Mouse (Mus musculus) layer of hippocampus, postnatal 25 days (tissue): ENCODE measurements around the gene C1qtnf6. TPM values are rescaled to one million over a fixed set of nuclear protein-coding genes. Genes with fewer than 3 reads are reported as not detected.
A peak's percentile ranks its signal among the peaks of the same experiment; 100 is the strongest.

Source experiments
- DNase-seq, 2 experiments: peaks; one replicate each; pipeline ENCODE4 v3.0.0; 2022; ENCODE audit warnings: mixed read lengths in 2 of 2, low spot score in 1 of 2; ENCODE audit errors: extremely low spot score in 1 of 2
- total RNA-seq, 2 experiments: library from RNA; stranded (reverse); gene quantifications; 2 replicates each; pipeline ENCODE4 v1.2.3; 2021

C1qtnf6 gene
- 1 to 10 TPM; 5.3 to 5.6 TPM for total RNA-seq

DNA sequence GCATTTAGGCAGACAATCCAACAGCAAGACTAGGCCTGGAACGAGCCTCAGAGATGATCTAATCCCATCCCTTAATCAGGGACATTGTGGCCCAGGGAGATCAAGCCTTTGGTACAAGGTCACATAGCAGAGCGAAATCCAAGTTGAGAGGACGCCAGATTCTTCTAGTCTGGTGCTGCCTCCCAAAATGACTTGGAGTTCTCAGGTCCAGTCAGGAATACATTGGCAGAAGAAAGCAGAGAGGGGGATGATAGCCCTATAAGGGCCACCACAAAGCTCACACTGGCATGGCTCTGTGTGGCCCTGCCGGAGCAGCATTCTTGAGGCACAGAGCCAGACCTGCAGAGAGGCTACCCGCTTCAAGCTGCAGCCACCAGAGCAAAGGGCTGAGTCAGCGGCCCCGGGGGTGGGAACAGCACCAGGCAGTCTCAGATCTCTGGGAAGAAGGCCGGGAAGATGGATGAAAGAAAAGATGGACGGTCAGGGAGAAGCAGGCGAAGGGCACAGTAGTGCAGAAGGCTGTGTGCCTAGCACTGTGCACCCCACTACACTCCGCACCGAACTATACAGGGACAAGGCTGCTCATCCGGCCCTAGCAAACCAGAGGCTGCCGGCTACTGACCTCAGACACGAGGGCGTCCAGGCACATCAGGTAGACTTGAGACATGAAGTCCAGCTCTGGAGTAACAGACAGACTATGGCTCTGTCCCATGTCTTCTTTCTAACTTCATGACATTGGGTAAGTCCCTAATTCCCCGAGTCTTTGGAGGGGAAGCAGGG lies at the start of gene C1qtnf6:
TSS of gene C1qtnf6 (minus strand) at position 746 of the 780 bp plus-strand sequence.
- no peak for DNase-seq

- DNase-seq: no peak
Observed at GRCm38 (mm10) chr15:78576284-78576810, 45.1 kb upstream of the C1qtnf6 start.

GRCm38 (mm10) chr15:78572658-78573397 lies 41.6 kb upstream of the C1qtnf6 start, which contains the start of gene Rac2:
Rac2 (minus strand) TSS chr15:78572783.
- no peak for DNase-seq

- no peak for DNase-seq
Observed at GRCm38 (mm10) chr15:78572270-78572600, 41.0 kb upstream of the C1qtnf6 start.

DNA sequence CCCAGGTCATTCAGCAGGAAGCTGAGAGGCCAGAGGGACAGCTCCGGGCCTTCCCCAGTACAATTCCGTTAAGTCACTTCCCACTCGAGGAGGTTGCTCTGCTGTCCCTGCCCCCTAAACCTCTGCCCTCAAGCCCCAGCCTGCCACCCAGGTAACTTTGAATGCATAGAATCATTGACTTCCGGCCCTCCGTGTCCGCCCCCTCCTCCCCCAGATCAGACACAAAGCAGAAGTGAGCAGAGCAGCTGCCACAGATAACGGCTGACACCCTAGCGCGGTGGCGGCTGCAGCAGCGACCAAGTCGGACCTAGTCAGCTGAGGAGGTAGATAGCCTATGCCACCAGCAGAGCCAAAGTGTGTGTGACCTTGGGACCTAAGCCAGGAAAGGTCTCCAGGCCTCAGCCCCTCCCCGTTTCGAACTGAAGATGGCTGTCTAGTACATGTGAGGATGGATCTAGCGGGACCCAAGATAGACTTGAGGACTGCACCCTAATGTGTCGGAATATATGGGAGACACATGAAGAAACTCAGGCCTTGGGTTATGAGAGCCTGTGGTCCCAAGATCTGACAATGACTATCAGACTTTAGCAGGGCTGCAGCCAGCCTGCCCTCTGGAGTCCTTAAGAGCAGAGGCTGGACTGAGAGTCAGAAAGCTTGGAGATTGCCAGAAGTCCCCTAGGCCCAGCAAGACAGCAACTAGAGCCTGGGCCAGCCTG lies 40.5 kb upstream of the C1qtnf6 start:
- no peak for DNase-seq

DNA sequence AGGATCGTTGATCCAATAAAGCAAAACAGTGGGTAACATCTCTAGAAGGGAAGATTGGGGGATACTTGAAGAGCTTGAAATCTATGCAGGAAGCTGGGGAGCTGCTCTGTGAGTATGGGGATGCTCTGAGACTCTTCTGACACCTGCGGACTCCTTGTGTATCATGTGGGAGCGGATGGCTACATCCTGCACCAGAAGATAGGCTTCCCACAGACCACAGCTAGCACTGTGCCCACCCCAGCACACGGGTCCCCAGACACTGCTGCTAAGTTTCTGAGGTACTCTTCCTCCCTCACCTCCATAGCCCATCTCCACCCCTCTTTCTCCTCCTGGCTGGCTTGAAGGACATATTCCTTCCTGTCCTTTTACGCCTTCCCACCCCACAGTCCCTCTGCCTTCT lies 39.0 kb upstream of the C1qtnf6 start:
- no peak for DNase-seq

DNA sequence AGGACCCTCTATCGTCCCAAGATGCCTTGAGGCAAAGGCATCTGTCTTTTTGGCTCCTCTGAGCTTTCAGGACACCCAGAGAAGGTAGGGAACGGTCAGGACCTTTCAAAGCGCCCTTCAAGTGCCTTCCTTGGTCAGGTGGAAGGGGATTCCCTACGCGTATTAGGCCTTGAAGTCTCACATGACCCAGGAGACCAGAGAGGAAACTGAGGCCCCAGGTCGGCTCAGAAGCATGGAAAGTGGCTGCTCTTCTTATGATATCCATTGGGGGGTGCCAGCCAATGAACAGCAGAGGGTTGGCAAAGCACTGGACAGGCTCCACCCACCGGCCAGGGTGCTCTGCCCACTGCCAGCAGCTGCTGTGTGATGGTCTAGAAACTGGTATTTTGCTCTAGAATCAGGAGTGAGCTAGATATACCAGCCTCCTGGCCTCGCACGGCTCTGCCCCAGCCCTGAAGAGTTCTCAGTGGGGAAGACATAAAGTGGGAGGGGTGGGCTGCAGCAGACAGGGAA lies 36.4 kb upstream of the C1qtnf6 start:
- DNase-seq: no peak

GRCm38 (mm10) chr15:78564764-78565435 lies 33.7 kb upstream of the C1qtnf6 start:
- DNase-seq: no peak

DNA sequence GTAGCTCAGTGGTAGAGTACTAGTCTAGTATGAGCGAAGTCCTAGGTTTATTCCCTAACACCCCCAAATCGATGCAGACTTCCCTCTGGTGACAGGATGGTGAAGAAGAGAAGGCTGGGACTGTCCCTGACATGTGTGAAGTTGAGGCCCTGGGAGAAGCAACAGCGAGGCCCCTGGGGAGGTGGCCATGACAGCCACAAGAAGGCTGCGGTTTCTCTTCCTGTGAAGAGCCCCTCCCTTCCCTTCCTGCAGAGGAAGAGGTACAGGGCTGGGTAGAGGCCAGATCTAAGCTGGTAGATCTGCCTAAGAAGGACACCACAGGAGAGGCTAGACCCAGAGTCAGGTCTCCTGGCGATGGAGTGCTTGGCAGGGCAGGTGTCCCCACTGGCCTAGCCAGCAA lies 32.7 kb upstream of the C1qtnf6 start:
- DNase-seq: no peak

DNA sequence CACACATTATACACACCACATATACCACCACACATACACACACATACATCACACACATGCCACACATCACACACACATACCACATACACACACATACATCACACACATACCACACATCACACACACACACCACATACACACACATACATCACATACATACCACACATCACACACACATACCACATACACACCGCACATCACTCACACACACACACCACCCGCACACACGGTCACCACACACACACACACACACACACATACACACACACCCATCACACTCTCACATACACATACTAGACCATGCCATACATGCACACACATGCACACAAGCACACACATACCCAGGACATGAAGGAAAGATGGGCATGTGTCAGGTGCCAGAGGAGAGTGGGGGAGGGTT lies 32.1 kb upstream of the C1qtnf6 start:
- no peak for DNase-seq

DNA sequence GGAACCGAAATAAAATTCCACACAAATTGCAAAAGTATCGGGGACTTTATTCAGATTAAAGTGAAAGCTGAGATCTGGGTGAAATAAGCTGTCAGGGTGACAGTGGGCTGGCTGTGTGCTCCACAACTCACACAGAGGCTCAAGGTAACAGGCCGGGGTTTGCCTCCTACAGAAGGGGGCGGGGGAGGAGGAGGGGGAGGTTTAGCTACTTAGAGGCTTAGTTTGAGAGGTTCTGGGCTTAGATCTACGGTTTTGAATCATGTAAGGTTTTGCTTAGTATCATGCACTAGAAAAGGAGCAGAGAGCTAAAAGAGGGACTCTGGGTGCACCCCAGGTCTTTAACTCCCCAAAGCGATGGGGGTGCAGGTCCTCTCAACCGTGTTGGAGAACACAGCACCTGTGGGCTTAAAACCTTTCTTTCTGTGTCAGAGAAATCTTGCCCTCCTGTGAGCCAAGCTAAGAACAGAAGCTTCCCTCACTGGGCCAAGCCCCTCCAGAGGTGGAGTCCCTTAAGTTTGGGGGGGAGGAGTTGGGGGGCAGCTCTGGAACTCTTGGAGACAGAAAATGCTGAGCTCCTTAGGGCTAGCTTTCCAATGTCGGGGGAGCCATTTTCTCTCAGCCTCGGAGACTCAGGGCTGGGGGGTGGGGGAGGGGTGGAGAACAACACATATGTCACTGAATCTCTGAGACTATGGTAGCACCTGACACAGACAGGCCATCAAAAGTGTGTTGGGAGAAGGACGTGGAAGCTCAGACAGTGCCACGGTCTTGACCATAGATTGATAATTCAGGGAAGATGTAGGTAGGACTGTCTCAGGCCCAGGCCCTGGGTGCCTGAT lies 28.1 kb upstream of the C1qtnf6 start:
- no peak for DNase-seq

- DNase-seq: no peak
Observed at GRCm38 (mm10) chr15:78557693-78558535, 26.7 kb upstream of the C1qtnf6 start.

GRCm38 (mm10) chr15:78554545-78555313 lies 23.5 kb upstream of the C1qtnf6 start:
- DNase-seq: peak in 1 of 2 experiments; percentile 14

DNA sequence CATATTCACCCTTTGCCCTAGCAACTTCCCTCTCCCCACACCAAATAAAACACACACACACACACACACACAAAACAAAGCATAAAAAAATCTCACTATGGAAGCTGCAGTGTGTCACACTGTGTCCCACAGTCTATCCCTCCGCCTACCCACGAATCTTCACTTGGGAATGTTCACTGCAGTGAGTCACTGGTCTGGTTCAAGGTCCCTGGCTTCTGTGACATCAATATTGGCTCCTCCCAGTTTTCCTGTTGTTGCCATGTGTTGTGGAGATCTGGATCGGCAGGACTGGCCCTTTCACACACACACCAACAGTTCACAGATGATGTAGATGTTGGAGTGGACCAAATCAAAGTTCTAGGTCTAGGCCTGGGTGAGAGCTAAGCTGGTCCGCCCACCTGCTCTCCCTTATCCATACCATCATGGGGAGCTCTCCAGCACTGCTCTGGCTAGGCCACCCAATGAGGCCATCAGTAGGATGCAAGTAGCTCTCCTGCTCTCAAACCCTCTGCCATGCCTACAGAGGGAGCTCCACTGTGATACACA lies 18.0 kb upstream of the C1qtnf6 start:
- no peak for DNase-seq

DNA sequence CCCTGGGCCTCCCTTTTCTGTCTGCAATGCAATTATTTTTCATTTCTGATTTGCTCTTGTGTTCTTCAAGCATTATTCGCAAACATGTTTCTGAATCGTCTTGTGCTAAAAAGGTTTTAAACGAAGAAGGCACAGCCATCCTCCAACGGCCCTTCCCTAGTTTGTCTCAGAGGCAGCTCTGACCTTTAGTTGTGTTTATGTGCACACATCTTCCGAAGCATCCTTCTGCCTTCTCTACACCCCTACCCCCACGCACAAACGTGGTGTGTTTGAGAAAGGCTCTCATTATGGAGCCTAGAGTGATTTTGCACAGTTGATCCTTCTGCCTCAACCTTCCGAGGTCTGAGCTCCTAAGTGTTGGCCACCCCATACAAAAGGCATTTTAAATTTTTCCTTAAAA lies 17.5 kb upstream of the C1qtnf6 start:
- DNase-seq: no peak

- DNase-seq: no peak
Observed at GRCm38 (mm10) chr15:78548336-78548665, 17.1 kb upstream of the C1qtnf6 start.
